Mouse (Mus musculus) hindbrain, embryonic 16.5 days (tissue): ENCODE measurements around the gene Rgs12. TPM values are rescaled to one million over a fixed set of nuclear protein-coding genes. Genes with fewer than 3 reads are reported as not detected.

Experiments
- ATAC-seq: fragments of 200-750 bp; cut with Nextera tagmentation; 2 replicates; pipeline ENCODE4 v1.8.0; 2017; ENCODE audit warnings: moderate TSS enrichment, moderate library complexity
- H3K27ac ChIP-seq: fragments of 300-500 bp; sonication (generic); 2 replicates; pipeline ENCODE4 v1.5.1; 2014; ENCODE audit warnings: low read depth, mild to moderate bottlenecking, control low read depth, low read length, moderate library complexity
- H3K27me3 ChIP-seq: fragments of 300-500 bp; sonication (generic); replicated peaks from 2 replicates; pipeline ENCODE4 v1.6.1; 2014; ENCODE audit warnings: low read length; ENCODE audit not compliant: control insufficient read depth, insufficient read depth
- H3K36me3 ChIP-seq: fragments of 300-500 bp; sonication (generic); 2 replicates; pipeline ENCODE4 v1.6.1; 2014; ENCODE audit warnings: mild to moderate bottlenecking, low read length, moderate library complexity, mixed read lengths; ENCODE audit not compliant: control insufficient read depth, insufficient read depth
- H3K4me1 ChIP-seq: fragments of 300-500 bp; sonication (generic); 2 replicates; pipeline ENCODE4 v1.6.1; 2014; ENCODE audit warnings: low read depth, low read length; ENCODE audit not compliant: control insufficient read depth, insufficient read depth
- H3K4me2 ChIP-seq: fragments of 300-500 bp; sonication (generic); 2 replicates; pipeline ENCODE4 v1.6.1; 2014; ENCODE audit warnings: mild to moderate bottlenecking, low read length, control low read depth, moderate library complexity
- H3K4me3 ChIP-seq: fragments of 300-500 bp; sonication (generic); 2 replicates; pipeline ENCODE4 v1.5.1; 2014; ENCODE audit warnings: mild to moderate bottlenecking, low read length, control low read depth, moderate library complexity
- H3K9ac ChIP-seq: fragments of 300-500 bp; sonication (generic); 2 replicates; pipeline ENCODE4 v1.6.1; 2014; ENCODE audit warnings: low read depth, mild to moderate bottlenecking, control low read depth, low read length, moderate library complexity
- H3K9me3 ChIP-seq: fragments of 300-500 bp; sonication (generic); 2 replicates; pipeline ENCODE4 v1.6.1; 2014; ENCODE audit warnings: mild to moderate bottlenecking, low read length, moderate library complexity; ENCODE audit not compliant: control insufficient read depth
- WGBS: fragments of 180-500 bp; shearing (Covaris S2); extraction: QIAGEN DNeasy Blood & Tissue Kit; methylation state at CpG from one replicate; pipeline ENCODE4 v1.1.7; 2014; 5-methylcytosine and 5-hydroxymethylcytosine counted together
- polyA plus RNA-seq: library from polyadenylated mRNA; unstranded; fragments of >200 nt; fragmentation: Nextera tagmentation; extraction: Ambion mirVana; gene quantifications from 2 replicates; pipeline ENCODE4 v1.2.1, GENCODE M21; 2015

Rgs12 gene
- polyA plus RNA-seq: 40.3 and 41.1 TPM in 2 replicates

DNA sequence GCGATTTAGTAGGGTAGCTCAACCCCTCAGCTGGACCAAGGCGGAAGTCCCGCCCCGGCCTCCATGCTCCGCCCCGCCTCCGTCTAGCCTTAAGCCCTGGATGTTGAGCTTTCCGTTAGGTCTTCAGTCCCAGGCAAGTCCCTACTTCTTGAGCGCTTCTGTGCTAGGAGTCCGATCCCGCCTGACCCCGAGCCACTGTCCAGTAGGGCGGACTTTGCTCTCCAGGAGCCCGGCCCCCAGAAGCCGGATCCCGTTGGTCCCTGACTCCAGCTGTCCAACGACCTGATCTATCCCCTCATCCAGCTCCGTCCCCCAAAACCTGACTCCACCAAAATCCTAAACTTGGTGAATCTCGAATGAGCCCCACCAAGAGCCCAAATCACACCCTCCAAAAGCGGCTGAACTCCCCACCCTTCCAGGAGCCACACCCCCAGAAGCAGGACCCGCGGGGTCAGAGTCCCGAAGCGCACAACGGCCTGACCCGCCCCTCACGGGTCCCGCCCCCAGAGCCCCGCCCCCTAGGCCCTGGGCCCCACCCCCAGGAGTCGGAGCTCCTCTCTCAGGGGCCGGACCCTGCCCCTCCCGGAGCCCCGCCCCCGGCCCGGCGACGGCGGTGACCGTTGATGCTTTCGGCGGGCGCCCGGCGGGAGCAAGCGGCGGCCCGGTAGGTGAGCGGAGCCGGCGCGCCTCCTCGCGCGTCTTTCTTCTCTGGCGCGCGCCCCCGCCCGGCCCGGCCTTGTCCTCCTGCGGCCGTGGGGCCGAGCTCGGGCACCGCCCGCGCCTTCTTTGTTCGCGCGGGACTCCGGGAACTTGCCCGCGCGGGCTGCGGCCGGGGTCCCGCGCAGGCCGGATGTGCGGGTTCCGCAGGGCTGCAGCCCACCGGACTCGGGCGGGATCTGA, at the start of gene Rgs12:
Gene Rgs12, plus strand, starts transcription at position 585 of the 900 bp plus-strand sequence.
- Histone ChIP-seq H3K27ac (peak within 1 kb of the TSS; percentile 85), H3K9ac (peak within 1 kb of the TSS; percentile 89), H3K4me1 (peaks cover 20% of the 10 kb centered on the region), H3K9me3 (no peaks in the 10 kb centered on the region), H3K36me3 (no peaks in the 10 kb centered on the region), H3K4me2 (peak within 1 kb of the TSS; percentile 83), H3K27me3 (no peaks in the 10 kb centered on the region), H3K4me3 (peak within 1 kb of the TSS; percentile 81)
- WGBS: under 1% methylated on average over 68 of the region's 84 CpGs
- peak; percentile 88 for ATAC-seq

DNA sequence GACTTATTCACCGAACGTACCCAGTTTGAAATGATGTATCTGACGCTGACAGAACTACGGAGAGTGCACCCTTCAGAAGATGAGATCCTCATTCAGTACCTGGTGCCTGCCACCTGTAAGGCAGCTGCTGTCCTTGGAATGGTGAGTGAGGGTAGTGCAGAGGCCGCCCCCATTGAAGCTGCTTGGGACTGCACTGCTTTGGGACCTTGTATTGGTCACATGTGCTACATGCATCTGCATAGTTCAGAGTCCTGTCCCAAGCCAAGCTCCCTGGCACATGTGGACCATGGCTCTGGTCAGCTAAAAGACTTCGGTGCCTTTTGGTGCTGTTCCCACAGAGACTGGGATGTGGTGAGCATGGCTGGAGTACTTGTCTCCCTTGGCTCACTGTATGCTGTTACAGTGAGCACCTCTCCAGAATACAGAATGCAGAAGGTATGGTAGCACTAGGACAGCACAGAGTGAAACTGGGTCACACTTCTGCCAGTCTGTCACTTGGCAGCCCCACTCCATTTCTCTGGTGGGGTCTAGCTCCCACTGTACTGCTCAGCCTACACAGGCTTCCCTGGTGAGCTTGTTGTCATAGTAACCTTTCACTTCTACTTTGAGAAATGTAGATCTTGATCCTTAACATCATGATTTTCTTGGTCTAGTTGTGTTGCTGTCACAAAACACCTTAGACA, 49.3 kb upstream of the Rgs12 start:
- no peak overlapping the region for H3K9ac ChIP-seq
- peak; percentile 75 for ATAC-seq
- no peaks in the 10 kb centered on the region for H3K4me1 ChIP-seq
- no peak overlapping the region for H3K4me3 ChIP-seq
- H3K27me3 ChIP-seq: no peaks in the 10 kb centered on the region
- 97% methylated on average over 6 of the region's 6 CpGs for WGBS
- no peak overlapping the region for H3K27ac ChIP-seq
- H3K36me3 ChIP-seq: peaks cover 19% of the 10 kb centered on the region
- no peaks in the 10 kb centered on the region for H3K9me3 ChIP-seq
- H3K4me2 ChIP-seq: no peak overlapping the region

DNA sequence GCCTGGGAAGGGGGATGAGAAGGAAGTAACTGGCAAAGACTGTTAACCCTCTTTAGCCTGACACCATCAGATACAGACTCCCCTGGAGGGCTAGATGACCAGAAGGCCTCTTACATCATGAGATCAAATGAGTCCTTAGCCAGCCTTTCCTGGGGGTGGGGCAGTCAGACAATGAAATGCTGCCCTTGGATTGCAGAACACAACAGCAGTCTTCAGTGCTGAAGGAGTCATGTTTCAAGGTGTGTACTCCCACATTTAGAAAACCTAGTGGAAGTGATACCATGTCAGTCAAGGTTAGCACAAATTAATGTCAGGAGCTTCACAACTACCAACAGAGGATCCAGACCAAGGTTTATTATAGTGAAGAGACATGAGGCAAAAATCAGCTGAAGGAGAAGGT, 46.9 kb upstream of the Rgs12 start:
- ATAC-seq: no peak
- no peak overlapping the region for H3K4me2 ChIP-seq
- H3K36me3 ChIP-seq: peaks cover 32% of the 10 kb centered on the region

DNA sequence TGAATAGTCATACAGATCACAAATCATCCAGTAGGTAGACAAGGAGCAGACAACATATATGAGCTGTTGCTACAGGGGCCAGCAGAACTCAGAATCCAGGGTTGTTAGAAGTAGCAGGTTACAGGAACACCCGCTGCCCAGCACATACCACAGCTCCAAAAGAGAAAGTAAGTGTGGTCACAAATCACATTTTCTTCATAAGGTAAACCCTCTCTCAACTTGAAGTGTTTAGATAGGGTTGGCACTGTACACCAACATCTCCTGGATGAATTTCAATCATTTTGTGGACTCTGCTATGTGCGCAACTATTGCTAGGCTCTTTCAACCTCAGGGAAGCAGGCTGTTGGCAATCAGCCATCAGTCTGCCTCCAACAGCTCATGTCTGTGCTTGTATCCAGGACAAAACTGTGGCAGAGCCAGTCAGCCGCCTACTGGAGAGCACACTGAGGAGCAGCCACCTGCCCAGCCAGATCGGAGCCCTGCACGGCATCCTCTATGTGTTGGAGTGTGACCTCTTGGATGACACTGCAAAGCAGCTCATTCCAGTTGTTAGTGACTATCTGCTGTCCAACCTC, 46.3 kb upstream of the Rgs12 start:
- H3K4me1 ChIP-seq: no peaks in the 10 kb centered on the region
- 63% methylated on average over 5 of the region's 5 CpGs for WGBS
- no peaks in the 10 kb centered on the region for H3K27me3 ChIP-seq
- H3K4me3 ChIP-seq: no peak overlapping the region
- no peak overlapping the region for H3K9ac ChIP-seq
- H3K9me3 ChIP-seq: no peaks in the 10 kb centered on the region
- no peak overlapping the region for H3K27ac ChIP-seq
- no peak overlapping the region for H3K4me2 ChIP-seq
- ATAC-seq: peak; percentile 72
- peaks cover 32% of the 10 kb centered on the region for H3K36me3 ChIP-seq

More for the DNA sequence above, 46.9 kb upstream of the Rgs12 start:
- no peak overlapping the region for H3K9ac ChIP-seq
- no peaks in the 10 kb centered on the region for H3K4me1 ChIP-seq
- H3K27ac ChIP-seq: no peak overlapping the region
- H3K9me3 ChIP-seq: no peaks in the 10 kb centered on the region
- H3K4me3 ChIP-seq: no peak overlapping the region
- H3K27me3 ChIP-seq: no peaks in the 10 kb centered on the region

DNA sequence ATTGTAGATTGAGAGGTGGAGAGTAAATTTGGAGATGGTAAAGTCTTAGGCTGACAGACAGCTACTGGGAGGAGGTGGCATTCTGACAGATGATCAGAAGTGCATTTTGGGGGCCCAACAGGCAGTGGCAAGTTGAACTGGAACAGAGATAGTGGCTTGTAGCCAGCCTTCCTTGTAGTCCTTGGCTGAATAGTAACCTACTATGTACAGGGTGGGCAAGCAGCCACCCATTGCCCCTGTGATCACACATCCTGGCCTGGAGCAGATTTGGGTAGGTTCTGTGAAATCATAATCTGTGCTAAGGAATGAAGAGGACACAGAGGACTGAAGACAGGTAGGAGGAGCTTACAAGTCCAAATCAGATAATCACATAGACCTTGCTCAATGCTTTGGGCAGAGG, 44.8 kb upstream of the Rgs12 start:
- H3K27ac ChIP-seq: no peak overlapping the region
- no peak overlapping the region for H3K9ac ChIP-seq
- no peaks in the 10 kb centered on the region for H3K4me1 ChIP-seq
- H3K4me2 ChIP-seq: no peak overlapping the region
- no peaks in the 10 kb centered on the region for H3K27me3 ChIP-seq
- no peak for ATAC-seq
- peaks cover 35% of the 10 kb centered on the region for H3K36me3 ChIP-seq
- H3K9me3 ChIP-seq: no peaks in the 10 kb centered on the region
- no peak overlapping the region for H3K4me3 ChIP-seq

DNA sequence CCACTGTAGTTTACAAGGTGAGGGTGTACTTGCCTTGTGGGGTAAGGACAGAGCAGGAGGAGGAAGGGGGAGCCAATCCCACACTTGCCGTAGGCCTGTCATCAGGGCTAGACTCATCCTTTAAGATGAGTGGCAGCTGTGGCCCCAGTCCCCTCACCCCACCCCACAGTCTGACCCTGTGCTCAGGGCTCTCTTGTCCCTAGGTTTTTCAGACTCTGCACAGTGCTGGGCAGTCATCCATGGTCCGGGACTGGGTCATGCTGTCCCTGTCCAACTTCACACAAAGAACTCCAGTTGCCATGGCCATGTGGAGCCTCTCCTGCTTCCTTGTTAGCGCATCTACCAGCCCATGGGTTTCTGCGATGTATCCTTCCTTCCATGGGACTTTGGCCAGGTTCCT, 42.0 kb upstream of the Rgs12 start:
- H3K36me3 ChIP-seq: peaks cover 27% of the 10 kb centered on the region
- H3K9ac ChIP-seq: no peak overlapping the region
- H3K4me2 ChIP-seq: no peak overlapping the region
- ATAC-seq: peak; percentile 50; the same call in 1 of the 2 replicates
- H3K27me3 ChIP-seq: no peaks in the 10 kb centered on the region
- 86% methylated on average over 4 of the region's 4 CpGs for WGBS
- no peaks in the 10 kb centered on the region for H3K9me3 ChIP-seq
- no peaks in the 10 kb centered on the region for H3K4me1 ChIP-seq
- H3K27ac ChIP-seq: no peak overlapping the region
- no peak overlapping the region for H3K4me3 ChIP-seq

DNA sequence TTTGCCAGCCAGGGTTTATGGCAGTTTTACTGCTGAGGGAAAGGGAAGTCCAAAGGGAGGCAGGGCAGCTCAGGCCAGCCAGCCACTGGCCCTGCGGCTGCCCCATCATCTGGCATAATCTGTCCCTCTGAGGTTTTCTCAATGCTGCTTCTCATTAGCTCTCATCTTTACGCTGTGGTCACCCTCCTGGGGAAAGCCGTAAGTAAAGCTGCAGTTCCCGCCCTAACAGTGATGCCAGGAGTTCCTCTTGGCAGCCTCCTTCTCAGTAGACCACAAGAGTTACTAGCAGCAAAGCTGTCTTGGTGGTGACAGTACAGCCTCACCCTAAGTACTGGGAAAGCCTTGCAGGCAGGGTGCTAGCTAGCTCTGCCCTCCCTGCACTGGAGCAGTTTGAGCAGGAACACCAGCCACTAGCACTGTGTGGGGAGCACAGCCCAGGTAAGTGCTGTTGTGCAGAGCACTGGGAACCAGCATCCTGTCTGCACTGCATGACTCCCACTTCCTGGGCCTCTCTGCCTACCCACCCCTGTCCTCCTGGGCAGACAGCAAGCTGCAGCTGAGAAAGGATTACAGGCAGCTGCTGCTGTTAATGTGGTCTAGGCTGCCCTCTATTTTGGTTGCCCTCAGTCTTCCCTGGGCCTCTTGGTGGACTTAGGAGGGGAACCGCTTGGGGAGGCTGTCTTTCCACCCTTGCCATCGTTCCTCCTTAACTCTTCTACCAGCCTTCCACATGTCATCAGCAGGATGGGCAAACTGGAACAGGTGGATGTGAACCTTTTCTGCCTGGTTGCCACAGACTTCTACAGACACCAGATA, 41.1 kb upstream of the Rgs12 start, which contains the start of gene Msantd1:
Gene Msantd1, plus strand, starts transcription at position 103 of the 816 bp plus-strand sequence.
- H3K36me3 ChIP-seq: peaks cover 25% of the 10 kb centered on the region

DNA sequence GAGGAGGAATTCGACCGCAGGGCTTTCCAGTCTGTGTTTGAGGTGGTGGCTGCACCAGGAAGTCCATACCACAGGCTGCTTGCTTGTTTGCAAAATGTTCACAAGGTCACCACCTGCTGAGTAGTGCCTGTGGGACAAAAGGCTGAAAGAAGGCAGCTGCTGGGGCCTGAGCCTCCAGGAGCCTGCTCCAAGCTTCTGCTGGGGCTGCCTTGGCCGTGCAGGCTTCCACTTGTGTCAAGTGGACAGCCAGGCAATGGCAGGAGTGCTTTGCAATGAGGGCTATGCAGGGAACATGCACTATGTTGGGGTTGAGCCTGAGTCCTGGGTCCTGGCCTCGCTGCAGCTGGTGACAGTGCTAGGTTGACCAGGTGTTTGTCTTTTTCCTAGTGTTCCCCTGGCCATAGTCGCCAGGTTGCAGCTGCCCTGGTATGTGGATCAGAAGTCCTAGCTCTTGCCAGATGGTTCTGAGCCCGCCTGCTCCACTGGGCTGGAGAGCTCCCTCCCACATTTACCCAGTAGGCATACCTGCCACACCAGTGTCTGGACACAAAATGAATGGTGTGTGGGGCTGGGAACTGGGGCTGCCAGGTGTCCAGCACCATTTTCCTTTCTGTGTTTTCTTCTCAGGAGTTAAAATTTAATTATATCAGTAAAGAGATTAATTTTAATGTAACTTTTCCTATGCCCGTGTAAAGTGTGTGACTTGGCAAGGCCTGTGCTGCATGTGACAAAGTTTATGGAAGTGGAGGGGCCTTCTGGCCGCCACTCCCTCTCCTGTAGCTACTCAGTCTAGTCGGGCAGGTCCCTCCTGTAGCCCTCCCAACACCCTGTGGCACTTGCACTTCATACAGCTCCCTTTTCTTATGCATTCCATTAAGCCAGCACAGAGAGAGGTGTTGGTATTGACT, 40.3 kb upstream of the Rgs12 start:
- H3K27ac ChIP-seq: no peak overlapping the region
- peaks cover 25% of the 10 kb centered on the region for H3K36me3 ChIP-seq
- H3K4me1 ChIP-seq: no peaks in the 10 kb centered on the region
- H3K4me3 ChIP-seq: no peak overlapping the region
- H3K9me3 ChIP-seq: no peaks in the 10 kb centered on the region
- no peak for ATAC-seq
- no peak overlapping the region for H3K9ac ChIP-seq
- 74% methylated on average over 9 of the region's 9 CpGs for WGBS
- no peaks in the 10 kb centered on the region for H3K27me3 ChIP-seq
- H3K4me2 ChIP-seq: no peak overlapping the region

More for the DNA sequence above, 41.1 kb upstream of the Rgs12 start, which contains the start of gene Msantd1:
- Histone ChIP-seq H3K4me2 (no peak within 1 kb of the TSS), H3K9ac (no peak within 1 kb of the TSS), H3K4me1 (no peaks in the 10 kb centered on the region), H3K27ac (no peak within 1 kb of the TSS), H3K9me3 (no peaks in the 10 kb centered on the region), H3K27me3 (no peaks in the 10 kb centered on the region), H3K4me3 (no peak within 1 kb of the TSS)
- WGBS: 75% methylated on average over 6 of the region's 6 CpGs
- no peak for ATAC-seq
